Mouse (Mus musculus) left cerebral cortex, postnatal 10 days (tissue): ENCODE data around the gene Fhl1. TPM values are rescaled to one million over a fixed set of nuclear protein-coding genes. Genes with fewer than 3 reads are reported as not detected.

Experiments used
- DNase-seq, 2 experiments: peaks; one replicate each; pipeline ENCODE4 v3.0.0; 2021 to 2022; ENCODE audit warnings: low spot score in 2 of 2, mixed read lengths in 1 of 2; ENCODE audit errors: extremely low spot score in 1 of 2
- intact Hi-C: fragments of 180-260 bp; cut with DNase I; formaldehyde crosslinking; loops from one replicate; pipeline ENCODE4 v1.15.1; 2025
- total RNA-seq, 2 experiments: library from RNA; stranded (reverse); gene quantifications; 2 replicates each; pipeline ENCODE4 v1.2.3; 2021

Gene Fhl1
- total RNA-seq, 2 experiments from 2014 or later = 175 to 185 TPM

- no peak for DNase-seq
- intact Hi-C loops = no loop called here
These were observed 6.4 kb downstream of the Fhl1 start for GRCm38 (mm10) chrX:56737848-56738554.

GRCm38 (mm10) chrX:56741428-56741827 is 9.8 kb downstream of the Fhl1 start:
- intact Hi-C loops = no loop called here
- DNase-seq = no peak

GRCm38 (mm10) chrX:56751536-56751935 is 19.9 kb downstream of the Fhl1 start:
- intact Hi-C loops = no loop called here
- no peak for DNase-seq

- DNase-seq = no peak
- intact Hi-C loops = no loop called here
These were observed 20.6 kb downstream of the Fhl1 start for GRCm38 (mm10) chrX:56752144-56752543.

- no peak for DNase-seq
- intact Hi-C loops = no loop called here
These were observed 22.0 kb downstream of the Fhl1 start for GRCm38 (mm10) chrX:56753317-56754289.

GRCm38 (mm10) chrX:56755646-56756045 is 24.1 kb downstream of the Fhl1 start:
- peak in 1 of 2 experiments; percentile 25 for DNase-seq
- intact Hi-C loops = no loop called here

- intact Hi-C loops = no loop called here
- peak in 1 of 2 experiments; percentile 4 for DNase-seq
These were observed 24.8 kb downstream of the Fhl1 start for GRCm38 (mm10) chrX:56756352-56756751.

- intact Hi-C loops = no loop called here
- DNase-seq = no peak
These were observed 28.7 kb downstream of the Fhl1 start for GRCm38 (mm10) chrX:56760257-56760760.

- DNase-seq = no peak
- intact Hi-C loops = no loop called here
These were observed 38.3 kb downstream of the Fhl1 start for GRCm38 (mm10) chrX:56769838-56770237.

- intact Hi-C loops = no loop called here
- DNase-seq = no peak
These were observed 40.2 kb downstream of the Fhl1 start for GRCm38 (mm10) chrX:56771751-56772150.

- DNase-seq = no peak
- intact Hi-C loops = no loop called here
These were observed 41.7 kb downstream of the Fhl1 start for GRCm38 (mm10) chrX:56773329-56773728.

- intact Hi-C loops = loop anchor here (5.0 kb wide), 1 partner anchor 134 kb away; no protein-coding TSS in a partner anchor
- DNase-seq = no peak
These were observed 54.9 kb downstream of the Fhl1 start for GRCm38 (mm10) chrX:56786281-56787061.

- no peak for DNase-seq
- intact Hi-C loops = loop anchor here (5.0 kb wide), 1 partner anchor 135 kb away; no protein-coding TSS in a partner anchor
These were observed 55.9 kb downstream of the Fhl1 start for GRCm38 (mm10) chrX:56787486-56787885.

- intact Hi-C loops = no loop called here
- DNase-seq = no peak
These were observed 59.0 kb downstream of the Fhl1 start for GRCm38 (mm10) chrX:56790591-56790990.

- intact Hi-C loops = no loop called here
- DNase-seq = peak; percentile 5 to 55
These were observed 59.7 kb downstream of the Fhl1 start for GRCm38 (mm10) chrX:56791268-56791667.

GRCm38 (mm10) chrX:56821765-56822603 is 90.4 kb downstream of the Fhl1 start, which contains the start of gene Map7d3:
Gene Map7d3, minus strand, starts transcription at chrX:56822326.
- intact Hi-C loops = no loop called here
- peak in 1 of 2 experiments; percentile 20 for DNase-seq

- intact Hi-C loops = no loop called here
- no peak for DNase-seq
These were observed 95.9 kb downstream of the Fhl1 start for GRCm38 (mm10) chrX:56827492-56827891.

- intact Hi-C loops = no loop called here
- DNase-seq = no peak
These were observed 104.3 kb downstream of the Fhl1 start for GRCm38 (mm10) chrX:56835842-56836241.
